Mouse (Mus musculus): ENCODE data around the gene Enpp4.

DNA sequence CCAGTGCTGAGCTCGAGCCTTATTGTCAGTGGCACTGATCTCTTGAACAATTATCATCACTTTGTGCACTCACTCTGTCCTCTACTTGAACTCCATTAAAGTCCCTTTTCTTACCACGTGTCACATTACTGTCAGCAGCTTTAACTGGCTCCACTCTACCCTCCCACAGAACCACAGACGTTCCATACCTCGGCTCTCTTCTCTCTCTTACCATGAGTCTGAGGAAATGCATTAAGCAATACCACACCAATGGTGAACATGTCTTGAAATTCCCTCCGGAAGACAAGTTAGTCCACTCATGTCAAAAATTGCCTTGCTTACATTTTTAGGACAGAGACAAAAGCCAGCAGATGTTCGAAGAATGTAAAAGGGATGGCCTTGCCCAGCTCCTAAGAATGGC lies 36.7 kb downstream of the Enpp4 start:
- TF ChIP-seq GATA1 (IDR thresholded peaks at IDR 0.05; ENCODE audit: low read length) (no peak), TAL1 (IDR thresholded peaks at IDR 0.05; ENCODE audit: low read length) (no peak)
